Mouse (Mus musculus): ENCODE results near the gene Nbeal2. TPM values are rescaled to one million over a fixed set of nuclear protein-coding genes. Genes with fewer than 3 reads are reported as not detected.
A peak's percentile ranks its signal among the peaks of the same experiment; 100 is the strongest.
"Not testable (repeated sequence)": the region's sequence is repeated elsewhere in the genome, so short reads cannot be mapped to it uniquely, and the experiment has no call there.

The Nbeal2 gene
- 10 to 100 TPM in 1 of 2 experiments, 1 to 10 TPM in 1; 8.4 to 12.9 TPM for total RNA-seq (2021)

DNA sequence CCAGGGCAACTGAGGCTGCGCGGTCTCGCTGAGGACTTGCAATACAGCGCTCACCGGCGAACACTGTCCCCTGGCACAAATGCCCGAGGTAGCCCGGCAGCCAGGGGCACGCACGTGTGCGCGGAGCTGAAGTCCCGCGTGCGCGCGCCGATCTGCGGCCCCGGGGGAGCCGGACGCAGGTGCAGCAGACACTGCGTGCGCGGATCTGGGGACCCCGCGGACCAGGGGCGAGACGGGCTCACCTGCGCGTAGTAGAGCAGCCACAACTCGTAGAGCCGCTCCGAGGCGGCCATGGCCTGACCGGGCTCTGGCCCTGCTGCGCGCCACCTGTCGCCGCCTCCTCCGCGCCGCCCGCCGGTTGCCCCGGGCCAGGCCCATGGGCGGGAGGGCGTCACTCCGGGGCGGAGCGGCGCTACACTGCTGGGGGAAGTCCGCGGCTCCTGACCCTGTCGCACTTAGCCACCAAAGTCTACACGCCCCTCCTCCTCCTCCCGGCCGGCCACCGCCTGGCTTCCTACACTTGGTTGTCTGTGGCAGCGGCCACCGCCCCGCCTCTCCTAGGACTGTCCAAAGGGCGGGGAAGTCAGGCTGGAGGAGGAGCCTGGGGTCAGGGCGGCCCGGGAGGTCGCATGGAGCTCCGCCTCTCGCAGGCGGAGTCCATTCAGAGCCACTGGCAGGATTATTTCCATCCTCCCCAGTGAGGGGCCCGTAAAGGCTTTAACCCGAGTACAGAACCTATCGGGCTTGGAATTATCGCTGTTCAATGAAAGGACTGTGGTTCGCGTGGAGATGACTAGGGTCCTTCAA, at the start of gene Nbeal2:
Gene Nbeal2 (minus strand): TSS at position 507 of the 807 bp plus-strand sequence.
- peak; percentile 41 to 56 for DNase-seq (ENCODE audit: extremely low spot score in 1 of 2, low spot score in 1 of 2)

DNA sequence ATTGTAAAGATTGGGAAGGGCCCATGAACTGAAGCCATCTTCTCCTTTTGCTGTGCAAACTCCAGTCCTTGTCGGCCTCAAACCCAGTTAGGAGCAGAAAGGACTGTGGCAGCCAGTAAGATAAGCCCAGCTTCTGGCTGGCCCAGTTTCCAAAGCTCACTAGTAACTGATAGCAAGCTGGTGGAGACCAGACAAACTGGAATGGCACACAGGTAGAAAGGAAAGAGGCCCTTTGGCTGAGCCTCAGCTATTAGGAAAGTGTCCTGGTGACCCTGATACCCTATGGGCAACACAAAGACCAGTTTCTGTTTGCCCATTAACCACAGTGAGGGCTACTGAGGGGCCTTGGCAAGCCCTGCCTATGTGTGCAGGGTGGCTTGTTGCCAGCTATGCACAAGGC, 48.9 kb upstream of the Nbeal2 start:
- no peak for DNase-seq (ENCODE audit: extremely low spot score in 1 of 2, low spot score in 1 of 2)

DNA sequence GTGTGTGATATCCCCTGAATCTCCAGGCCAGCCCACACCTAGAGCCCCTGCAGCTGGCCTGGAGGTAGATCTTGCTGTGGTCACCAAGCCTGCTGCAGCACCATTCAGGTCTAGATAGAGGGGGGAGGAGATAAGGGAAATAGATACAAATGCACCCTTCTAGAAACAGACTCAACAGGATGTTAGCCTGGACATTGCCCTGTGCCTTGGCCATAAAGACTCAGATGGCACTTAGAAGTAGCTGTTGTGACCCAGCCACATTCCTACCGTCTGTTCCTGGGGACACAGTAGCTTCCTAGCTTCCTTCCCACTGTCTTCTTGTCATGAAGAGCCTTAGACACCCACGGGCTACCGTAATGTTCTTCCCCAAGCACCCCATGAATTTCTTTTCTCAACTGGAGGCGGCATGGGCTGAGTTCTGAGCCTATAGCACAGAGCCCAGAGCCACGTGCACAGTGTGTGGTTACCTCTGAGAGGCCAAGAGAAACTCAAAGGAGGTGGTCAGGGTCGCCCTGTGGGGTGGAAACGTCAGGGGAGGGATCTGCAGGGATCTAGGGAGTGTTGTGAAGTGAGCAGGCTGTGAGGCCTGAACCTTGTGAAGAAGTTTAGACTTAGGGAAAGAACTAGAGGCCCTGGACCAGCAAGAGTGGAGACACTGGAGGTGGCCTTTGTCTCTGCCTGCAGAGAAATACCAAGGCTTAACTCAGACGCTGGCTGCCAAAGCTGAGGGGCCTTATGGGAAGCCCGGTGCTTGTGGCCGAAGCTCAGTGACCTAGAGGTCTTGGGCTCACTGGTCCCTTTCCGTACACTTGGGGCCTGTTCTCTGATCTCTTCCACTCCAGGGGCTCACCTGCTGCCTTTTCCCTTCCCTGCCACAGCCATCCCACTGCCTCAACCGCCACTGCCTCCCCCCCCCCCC, 47.4 kb upstream of the Nbeal2 start:
- no peak for DNase-seq (ENCODE audit: extremely low spot score in 1 of 2, low spot score in 1 of 2)

DNA sequence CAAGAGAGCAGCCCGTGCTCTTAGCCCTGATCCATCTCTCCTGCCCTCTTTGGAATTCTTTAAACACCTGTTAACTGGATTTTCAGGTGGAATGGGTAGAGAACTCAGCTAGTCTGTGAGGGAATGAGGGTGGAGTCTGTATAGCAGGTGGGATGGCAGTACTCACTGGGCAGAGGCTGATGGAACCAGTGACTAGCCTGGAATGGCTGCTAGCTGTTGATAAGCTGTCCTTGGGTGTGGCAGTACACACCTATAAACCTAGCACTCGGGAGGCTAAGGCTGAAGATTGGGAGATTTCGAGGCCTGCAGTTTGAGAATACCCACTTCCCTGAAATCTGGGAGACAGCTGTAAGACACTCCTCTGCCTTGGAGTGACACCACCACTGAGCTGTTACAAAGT, 45.6 kb upstream of the Nbeal2 start:
- DNase-seq (ENCODE audit: extremely low spot score in 1 of 2, low spot score in 1 of 2) = no peak

DNA sequence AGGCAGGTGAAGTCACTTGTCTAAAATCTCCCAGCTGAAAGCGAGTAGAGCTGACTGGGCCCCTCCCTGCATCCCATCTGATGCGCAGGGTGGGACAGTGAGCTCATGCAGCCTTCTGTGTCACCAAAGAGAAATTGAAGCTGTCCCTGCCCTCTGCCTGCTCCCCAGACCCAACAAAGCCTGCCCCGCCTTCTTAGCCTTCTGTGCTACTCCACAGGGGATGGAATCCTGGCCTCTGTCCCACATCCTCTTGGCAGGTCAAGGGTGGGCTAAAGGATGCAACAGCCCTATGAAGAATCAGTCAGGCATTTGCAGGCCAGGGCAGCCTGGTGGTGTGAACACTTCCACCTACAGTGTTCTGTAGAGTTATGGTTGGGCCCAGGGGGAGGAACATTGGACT, 43.5 kb upstream of the Nbeal2 start:
- no peak for DNase-seq (ENCODE audit: extremely low spot score in 1 of 2, low spot score in 1 of 2)

DNA sequence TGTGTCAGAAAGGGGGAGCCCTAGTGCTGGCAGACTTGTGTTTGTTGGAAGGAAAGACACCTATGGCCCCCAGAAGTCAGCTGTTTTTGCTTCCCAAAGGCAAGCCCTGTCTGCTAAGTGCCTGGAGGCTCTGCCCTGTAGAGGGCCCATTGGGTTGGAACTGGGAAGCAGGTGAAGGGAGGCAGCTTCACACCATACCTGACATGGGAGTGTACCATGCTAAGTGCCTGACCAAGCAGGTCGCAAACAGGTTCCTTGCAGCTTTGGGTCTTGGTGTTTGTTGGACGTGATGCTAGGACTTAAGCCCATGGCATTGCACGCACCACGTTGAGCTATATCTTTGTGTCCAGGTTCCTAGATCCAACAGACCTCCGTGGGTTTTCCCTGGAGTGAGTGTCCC, 42.5 kb upstream of the Nbeal2 start:
- no peak for DNase-seq (ENCODE audit: extremely low spot score in 1 of 2, low spot score in 1 of 2)

DNA sequence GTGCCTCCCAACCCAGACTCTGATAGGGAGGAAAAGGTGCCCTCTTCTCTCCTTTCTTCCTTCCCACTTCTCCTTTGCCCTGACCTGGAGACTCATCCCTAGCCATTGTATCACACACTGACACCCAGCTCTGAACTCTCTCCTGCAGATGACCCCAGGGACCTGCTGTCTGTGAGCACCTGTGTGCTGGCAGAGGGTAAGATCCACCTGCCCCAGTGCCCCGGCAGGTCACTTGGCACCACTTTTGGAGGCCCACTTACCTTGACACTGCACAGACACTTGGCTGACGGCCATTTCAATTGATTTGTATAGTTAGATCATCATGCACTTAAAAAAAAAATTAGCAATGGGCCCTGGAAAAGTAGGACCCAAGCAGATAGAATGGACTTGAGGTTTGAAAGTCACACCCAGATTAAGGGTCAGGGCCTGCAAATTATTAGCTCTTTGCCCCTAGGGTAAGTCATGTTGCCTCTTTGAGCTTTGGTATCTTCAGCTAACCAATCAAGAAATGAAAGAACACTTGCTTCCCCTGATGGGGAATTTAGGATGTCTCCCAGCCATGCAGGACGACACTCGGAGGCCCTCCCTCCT, 41.3 kb upstream of the Nbeal2 start:
- DNase-seq (ENCODE audit: extremely low spot score in 1 of 2, low spot score in 1 of 2) = no peak

DNA sequence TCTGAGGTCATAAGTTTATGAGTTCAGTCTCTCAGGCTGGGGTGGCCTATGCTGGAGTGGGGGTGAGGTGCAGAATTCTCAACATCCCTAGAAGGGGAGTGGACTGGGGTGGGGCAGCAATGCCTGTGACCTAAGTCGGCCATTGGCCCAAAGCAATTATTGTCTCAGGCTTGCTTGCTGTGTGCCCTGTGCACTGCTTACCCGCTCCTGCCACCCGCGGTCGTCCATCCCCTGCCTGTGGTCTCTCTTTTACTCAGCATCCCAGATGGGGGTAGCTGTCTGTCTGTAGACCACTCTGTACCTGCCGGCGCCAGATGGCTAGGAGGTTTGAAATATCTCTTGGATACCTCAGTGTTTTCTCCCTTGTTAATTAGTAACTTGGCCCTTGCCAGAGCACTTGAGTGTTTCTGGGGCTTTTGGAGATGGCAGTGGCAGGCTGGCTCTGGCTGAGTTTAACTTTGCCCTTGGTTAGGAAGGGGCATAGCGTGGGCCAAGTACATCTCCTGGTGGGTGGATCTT, 35.4 kb upstream of the Nbeal2 start:
- no peak for DNase-seq (ENCODE audit: extremely low spot score in 1 of 2, low spot score in 1 of 2)

DNA sequence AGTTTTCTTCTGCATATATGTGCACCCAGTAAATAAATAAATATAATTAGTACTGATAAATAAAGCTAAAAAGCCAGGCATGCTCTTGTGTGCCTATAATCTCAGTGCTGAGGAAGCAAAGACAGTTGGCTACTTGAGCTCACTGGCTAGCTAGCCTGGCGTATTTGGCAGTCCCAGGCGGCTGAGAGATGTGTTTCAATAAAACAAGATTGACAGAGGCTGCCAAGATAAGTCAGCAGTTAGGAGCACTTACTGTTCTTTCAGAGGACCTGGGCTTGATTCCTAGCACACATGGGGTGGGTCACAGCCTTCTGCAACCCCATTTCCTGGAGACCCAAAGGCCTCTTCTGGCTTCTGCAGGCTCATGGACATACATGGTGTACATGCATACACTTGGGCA, 33.9 kb upstream of the Nbeal2 start:
- no peak for DNase-seq (ENCODE audit: extremely low spot score in 1 of 2, low spot score in 1 of 2)

DNA sequence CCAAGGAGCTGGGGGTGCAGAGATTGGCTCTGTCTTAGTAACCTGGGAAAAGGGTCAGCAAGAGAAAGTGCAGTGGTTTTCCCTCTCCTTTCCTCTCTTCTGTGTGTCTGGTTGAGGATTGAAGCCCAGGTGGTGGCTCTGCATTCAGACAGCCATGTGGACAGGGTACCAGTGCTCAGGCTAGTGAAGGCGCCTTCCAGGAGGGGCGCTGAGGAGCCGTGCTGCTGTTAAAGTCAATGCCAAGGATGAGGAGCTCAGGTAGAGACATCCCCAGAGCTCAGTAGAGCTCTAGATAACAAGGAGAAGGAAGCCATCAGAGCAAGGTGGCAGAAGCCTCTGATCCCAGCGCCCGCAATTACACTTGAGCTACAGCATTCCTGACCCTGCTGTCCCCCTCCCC, 33.1 kb upstream of the Nbeal2 start:
- DNase-seq (ENCODE audit: extremely low spot score in 1 of 2, low spot score in 1 of 2) = no peak

DNA sequence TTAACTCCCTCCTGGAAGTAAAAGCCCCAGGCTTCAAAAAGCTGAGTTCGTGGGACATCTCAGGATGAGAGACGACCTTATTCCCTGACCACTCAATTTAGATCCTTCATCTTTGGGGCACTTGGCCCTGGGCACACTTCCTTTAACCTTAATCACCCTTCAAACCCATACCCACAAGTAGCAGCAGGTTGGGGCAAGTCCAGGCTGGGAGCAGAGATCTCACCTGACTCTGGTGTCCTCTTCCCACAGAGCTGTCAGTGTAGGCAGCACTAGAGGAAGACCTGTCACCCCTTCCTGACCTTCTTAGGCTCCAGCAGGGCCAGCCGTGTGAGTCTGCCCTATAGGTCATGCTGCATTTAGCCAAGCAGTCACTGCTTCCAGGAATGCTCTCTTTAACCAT, 32.5 kb upstream of the Nbeal2 start:
- DNase-seq (ENCODE audit: extremely low spot score in 1 of 2, low spot score in 1 of 2) = no peak

DNA sequence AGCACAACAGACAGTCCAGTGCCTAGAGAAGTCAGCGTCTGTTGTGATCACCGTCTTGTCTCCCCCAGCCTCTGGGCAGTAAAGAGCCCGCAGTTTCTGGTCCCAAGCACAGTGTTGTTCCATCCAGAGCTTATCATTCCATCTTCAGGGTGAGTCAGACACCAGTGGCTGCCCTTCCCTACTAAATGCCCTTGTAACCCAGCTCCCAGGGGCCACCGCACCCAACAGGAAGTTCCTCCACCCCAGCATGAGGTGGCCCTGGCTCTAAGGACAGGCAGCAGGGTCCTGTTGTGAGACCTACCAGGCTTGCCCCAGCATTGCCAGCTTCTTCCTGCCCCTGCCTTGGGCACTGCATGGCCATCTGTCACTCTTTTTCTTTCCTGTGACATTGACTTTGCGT, 31.6 kb upstream of the Nbeal2 start:
- no peak for DNase-seq (ENCODE audit: extremely low spot score in 1 of 2, low spot score in 1 of 2)

DNA sequence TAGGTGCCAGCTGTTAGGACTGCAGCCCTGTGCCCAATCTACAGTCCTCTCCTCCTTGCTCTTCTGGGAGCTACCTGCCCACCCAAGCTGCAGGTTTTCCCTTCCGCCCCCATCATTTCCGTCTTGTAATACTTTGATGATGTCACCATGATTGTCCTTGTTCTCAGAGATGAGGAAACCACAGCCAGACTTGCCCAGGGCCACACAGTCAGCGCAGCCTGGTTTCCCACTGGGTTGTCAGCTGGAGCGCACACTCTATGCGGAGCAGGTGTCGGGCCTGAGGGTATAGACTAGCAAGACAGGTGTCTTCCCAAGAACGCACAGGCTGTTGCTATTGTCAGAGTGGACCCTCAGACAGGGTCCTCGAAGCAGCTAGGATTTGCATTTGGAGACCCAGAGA, 31.2 kb upstream of the Nbeal2 start:
- DNase-seq (ENCODE audit: extremely low spot score in 1 of 2, low spot score in 1 of 2) = no peak

DNA sequence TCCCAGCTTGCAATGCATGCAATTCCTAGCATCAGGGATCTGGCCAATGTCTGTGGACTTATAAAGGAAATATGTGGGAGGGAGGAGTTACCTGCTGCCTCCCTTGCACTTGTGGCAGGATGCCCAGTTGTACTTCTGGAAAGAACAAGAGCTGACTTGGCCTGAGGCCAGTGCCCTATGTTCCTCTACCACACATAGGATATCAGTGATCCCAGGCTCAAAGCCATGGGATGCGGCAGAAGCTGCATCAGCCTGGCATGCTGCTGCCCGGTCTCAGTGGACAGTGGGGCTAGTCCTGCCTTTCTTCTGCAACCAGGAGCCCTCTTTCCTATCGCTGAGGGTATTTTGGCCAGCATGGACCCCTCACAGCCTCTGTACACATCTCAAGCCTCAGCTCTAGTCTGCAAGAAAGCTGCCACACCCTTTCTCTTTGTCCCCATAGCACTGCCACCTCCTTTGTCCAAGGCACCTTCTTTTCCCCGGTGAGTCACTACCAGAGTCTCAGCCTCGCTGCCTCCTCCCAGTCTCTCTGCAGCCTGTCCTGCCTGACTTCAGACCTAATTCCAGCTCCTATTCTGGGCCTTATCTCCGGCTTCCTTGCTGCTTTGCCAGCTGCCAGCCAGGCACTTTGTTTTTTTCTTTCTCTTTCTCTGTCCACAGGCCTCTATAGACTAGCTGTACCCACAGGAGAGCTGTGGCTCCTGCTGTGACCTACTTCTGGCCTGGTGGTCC, 30.3 kb upstream of the Nbeal2 start:
- DNase-seq (ENCODE audit: extremely low spot score in 1 of 2, low spot score in 1 of 2) = peak in 1 of 2 experiments; percentile 47

DNA sequence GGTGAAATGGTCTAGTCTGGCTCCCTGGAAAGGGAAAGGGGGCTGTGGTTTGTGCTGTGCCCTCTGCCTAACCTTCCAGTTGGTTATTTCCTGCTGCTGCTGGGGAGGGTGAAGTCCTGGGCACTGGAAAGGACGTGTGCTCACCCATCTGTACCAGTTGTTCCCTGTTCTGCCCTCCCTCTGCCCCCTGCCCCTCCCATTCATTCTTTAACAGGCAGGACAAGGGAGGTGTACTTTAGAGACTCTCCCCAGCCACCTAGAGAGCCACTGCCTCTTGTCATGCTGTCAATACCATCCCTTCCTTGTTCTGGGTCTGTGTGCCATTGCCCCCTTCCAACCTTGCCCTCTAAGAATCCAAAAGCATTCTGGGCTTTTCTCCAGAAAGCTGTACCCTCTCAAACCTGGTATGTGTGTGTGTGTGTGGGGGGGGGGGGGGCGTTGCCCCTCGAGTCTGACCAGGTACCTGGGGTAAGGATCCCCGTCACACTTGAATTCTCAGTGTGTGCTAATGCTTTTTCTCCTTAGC, 29.7 kb upstream of the Nbeal2 start:
- no peak for DNase-seq (ENCODE audit: extremely low spot score in 1 of 2, low spot score in 1 of 2)

DNA sequence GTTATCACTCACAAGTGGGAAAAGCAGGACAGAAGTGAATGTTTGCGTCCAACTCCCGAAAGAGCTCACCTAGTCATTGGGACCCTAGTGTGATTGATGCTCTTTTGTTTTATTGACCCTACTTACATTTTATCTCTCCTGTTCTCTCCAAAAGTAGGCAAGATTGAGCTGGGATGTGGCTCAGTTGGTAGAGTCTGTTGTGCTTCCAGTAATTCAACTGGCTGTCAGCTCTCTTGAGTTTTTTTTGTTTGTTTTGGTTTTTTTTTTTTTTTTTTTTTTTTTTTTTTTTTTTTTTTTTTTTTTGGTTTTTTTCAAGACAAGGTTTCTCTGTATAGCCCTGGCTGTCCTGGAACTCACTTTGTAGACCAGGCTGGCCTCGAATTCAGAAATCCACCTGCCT, 28.7 kb upstream of the Nbeal2 start:
- not testable (repeated sequence) for DNase-seq (ENCODE audit: extremely low spot score in 1 of 2, low spot score in 1 of 2)

DNA sequence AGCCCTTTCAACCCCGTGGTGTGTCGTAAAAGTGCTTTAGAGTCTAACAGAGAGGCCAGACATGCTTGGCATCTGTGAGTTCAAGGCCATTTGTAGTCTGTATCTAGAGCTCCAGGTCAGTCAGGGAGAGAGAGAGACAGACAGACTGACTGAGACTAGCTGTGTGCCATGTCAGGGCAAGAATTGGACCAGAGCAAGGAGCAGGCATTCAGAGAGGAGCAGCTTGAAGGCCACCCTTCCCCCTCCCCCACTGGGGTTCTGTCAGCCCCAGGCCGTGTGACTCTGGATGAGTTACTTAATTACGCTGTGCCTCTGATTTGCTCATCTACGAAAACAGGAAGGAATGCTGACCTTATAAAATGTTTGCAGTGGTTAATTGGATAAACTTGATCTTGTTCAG, 28.3 kb upstream of the Nbeal2 start:
- no peak for DNase-seq (ENCODE audit: extremely low spot score in 1 of 2, low spot score in 1 of 2)

DNA sequence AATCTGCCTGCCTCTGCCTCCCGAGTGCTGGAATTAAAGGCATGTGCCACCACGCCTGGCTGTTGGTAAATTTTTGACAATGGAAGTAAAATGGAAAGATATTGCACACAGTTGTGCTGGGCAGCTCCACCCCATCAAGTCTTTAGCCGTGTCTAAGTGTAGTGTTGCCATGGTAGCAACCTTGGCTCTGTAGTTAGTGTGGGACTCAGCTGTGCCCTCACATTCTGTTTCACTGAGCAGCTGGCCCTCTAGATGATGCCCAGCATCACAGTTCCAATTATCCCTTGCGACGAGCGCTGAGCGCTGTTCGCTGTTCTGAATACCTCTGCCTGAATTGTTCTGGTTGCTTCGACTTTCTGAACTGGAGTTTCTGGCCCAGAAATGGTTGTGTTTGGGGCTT, 27.9 kb upstream of the Nbeal2 start:
- DNase-seq (ENCODE audit: extremely low spot score in 1 of 2, low spot score in 1 of 2) = no peak

DNA sequence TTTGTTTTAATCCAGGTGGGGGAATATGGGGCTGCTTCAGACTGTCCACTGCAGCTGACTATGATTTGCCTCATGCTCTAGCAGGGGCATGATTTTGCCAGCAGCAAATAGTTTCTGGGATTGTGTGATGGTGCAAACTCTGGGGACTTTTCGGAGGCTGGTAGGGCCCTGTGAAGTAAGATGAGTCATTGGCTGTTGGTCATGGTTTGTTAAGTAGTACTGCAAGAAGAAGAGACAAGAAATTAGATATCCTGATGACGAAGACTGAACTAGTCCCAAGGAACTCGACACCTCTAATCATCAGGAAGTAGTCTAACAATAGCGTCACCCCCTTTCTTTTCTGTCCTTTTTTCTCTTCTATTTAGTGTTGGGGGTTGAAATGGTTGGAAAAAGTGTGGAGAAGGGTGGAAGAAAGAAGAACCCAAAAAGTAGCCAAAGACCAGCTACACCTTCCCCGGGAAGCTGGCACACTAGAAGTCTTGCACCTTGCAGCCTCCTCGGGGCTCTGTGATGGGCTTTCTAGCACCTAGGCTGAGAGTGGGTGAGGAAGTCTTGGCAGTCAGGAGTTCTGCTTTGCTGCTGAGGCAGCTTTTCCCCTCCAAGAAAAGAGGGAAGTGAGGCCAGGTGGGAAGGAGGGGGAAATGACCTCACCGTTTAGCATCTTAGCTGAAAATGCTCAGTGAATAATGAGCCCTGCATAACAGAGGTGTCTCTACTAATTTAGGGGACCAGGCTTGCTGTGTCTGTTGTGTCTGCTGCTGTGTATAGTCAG, 27.0 kb upstream of the Nbeal2 start:
- DNase-seq (ENCODE audit: extremely low spot score in 1 of 2, low spot score in 1 of 2) = no peak

Data from layer of hippocampus, postnatal 25 days (tissue).